Mouse (Mus musculus) spleen, adult 2 months (tissue): ENCODE results near the gene Clip3.

Experiments
- CTCF ChIP-seq: fragments of 200-500 bp; IDR thresholded peaks from 2 replicates; pipeline ENCODE4 v1.5.1; 2011; ENCODE audit warnings: mild to moderate bottlenecking, inconsistent platforms; ENCODE audit not compliant: insufficient read depth, insufficient read length, insufficient replicate concordance; ENCODE audit errors: extremely low read depth
- POLR2A ChIP-seq: fragments of 200-500 bp; IDR thresholded peaks from 2 replicates; pipeline ENCODE4 v1.6.1; 2011; ENCODE audit warnings: low read depth, low read length, inconsistent platforms

GRCm38 (mm10) chr7:30279951-30280669, 11.4 kb upstream of the Clip3 start, which contains the start of the genes Thap8 and Wdr62:
- TF ChIP-seq POLR2A (peak; percentile 19; the same call in 1 of the 2 replicates), CTCF (no peak)
